ENCODE assay signal across 8 mouse cellular contexts in the genomic region with DNA sequence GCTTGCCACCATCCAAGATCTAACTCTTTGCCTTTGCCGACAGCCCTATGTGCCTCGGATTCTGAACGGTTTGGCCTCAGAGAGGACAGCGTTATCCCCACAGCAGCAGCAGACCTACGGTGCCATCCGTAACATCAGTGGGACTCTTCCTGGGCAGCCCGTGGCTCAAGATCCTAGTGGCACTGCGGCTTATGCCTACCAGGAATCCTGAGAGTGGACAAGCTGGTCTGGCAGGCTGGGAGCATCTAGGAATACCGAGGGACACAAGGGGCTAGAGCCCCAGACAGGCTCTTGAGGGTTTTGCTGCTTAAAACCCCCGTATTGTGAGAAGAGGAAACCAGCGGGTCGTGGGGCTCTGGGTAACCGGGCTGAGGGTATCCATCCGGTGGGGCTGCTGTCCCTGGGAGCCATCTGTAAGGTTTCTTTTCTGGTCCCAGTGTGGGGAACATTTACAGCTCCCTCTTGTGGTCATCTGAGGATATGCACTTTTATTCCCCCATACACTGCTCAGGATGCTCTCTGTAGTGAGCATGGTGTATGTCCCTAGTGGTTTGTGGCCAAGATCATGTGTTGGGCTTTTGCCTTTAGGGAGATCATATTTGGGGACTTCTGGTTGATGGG. TPM values are rescaled to one million over a fixed set of nuclear protein-coding genes. Genes with fewer than 3 reads are reported as not detected.
DNase-seq lines count a peak whose midpoint lies in the region; TF ChIP-seq lines count a peak whose summit lies in the region.

No protein-coding gene starts in this region.

- peak; percentile 69; the same call in 1 of the 2 replicates for TF ChIP-seq CTCF in brain, embryonic 14.5 days (IDR thresholded peaks at IDR 0.05; ENCODE audit: borderline replicate concordance, extremely low read depth, insufficient read depth, insufficient read length)

- DNase-seq in left cerebral cortex, postnatal 14 days (ENCODE audit: low spot score in 2 of 2): peak; percentile 51 to 61
- DNase-seq in left cerebral cortex, adult 8-10 months (ENCODE audit: low spot score in 2 of 2): no peak
- peak; percentile 62 for DNase-seq in brain, embryonic 14.5 days (ENCODE audit: low read depth)
- DNase-seq in forelimb bud, embryonic 11.5 days (ENCODE audit: low read depth, low spot score): peak; percentile 78
- peak; percentile 56 for DNase-seq in kidney, postnatal 10 days
- DNase-seq in lung, postnatal 10 days: peak; percentile 65
- peak; percentile 29 to 45 for DNase-seq in spleen, postnatal 10 days (ENCODE audit: low spot score in 2 of 2)
- DNase-seq in urinary bladder, postnatal 25 days (ENCODE audit: low spot score): no peak

- intact Hi-C loops in left cerebral cortex, postnatal 14 days (cut with DNase I): loop anchor here (1.0 kb wide), 1 partner anchor 74 kb away; no protein-coding TSS in a partner anchor

- no peak for TF ChIP-seq POLR2A in brain, embryonic 14.5 days (IDR thresholded peaks at IDR 0.05; ENCODE audit: borderline replicate concordance, extremely low read depth, insufficient read depth, insufficient read length, poor library complexity, severe bottlenecking)

RNA-seq across cellular contexts. Expression of gene Tmem63a, which starts 32.1 kb away (rescaled TPM):
- total RNA-seq in left cerebral cortex, postnatal 14 days (2021): 1 to 10 TPM; 8.8 to 9.3 TPM
- total RNA-seq in left cerebral cortex, adult 8-10 months (2022): 10 to 100 TPM; 26.8 to 31.9 (median 30.4) TPM
- polyA plus RNA-seq in brain, embryonic 14.5 days (2012; rRNA removed): 3.3 and 3.6 TPM in 2 replicates

RNA-seq across cellular contexts. Expression of gene Lefty1, which starts 39.4 kb away (rescaled TPM):
- total RNA-seq in left cerebral cortex, postnatal 14 days (2021): 1 to 10 TPM in 1 of 2 experiments, under 1 TPM in 1; 0.37 to 1.9 TPM
- total RNA-seq in left cerebral cortex, adult 8-10 months (2022): under 1 TPM; 0.22 to 0.70 (median 0.49) TPM
- polyA plus RNA-seq in brain, embryonic 14.5 days (2012; rRNA removed): 1.1 and 1.3 TPM in 2 replicates

RNA-seq across cellular contexts. Expression of gene Ephx1, which starts 46.5 kb away (rescaled TPM):
- 10 to 100 TPM; 17.0 to 19.1 TPM for total RNA-seq in left cerebral cortex, postnatal 14 days (2021)
- total RNA-seq in left cerebral cortex, adult 8-10 months (2022): 10 to 100 TPM; 36.8 to 45.6 (median 41.1) TPM
- 2.8 and 5.1 TPM in 2 replicates for polyA plus RNA-seq in brain, embryonic 14.5 days (2012; rRNA removed)

Comparison
In these comparisons a context has a peak if more than half of its experiments do, and no peak if none do; other contexts are left out.
1. DNase-seq: peak in left cerebral cortex, postnatal 14 days (2 of 2), brain, embryonic 14.5 days (single experiment), forelimb bud, embryonic 11.5 days (single experiment), kidney, postnatal 10 days (single experiment), lung, postnatal 10 days (single experiment) and spleen, postnatal 10 days (2 of 2); none in left cerebral cortex, adult 8-10 months (0 of 2) and urinary bladder, postnatal 25 days (single experiment).